Mouse (Mus musculus) stomach, postnatal 0 days (tissue): ENCODE measurements around the gene Plod2. TPM values are rescaled to one million over a fixed set of nuclear protein-coding genes. Genes with fewer than 3 reads are reported as not detected.
A peak's percentile ranks its signal among the peaks of the same experiment; 100 is the strongest.

Experiments used
- ATAC-seq: fragments of 200-750 bp; cut with Nextera tagmentation; 2 replicates; pipeline ENCODE4 v1.8.0; 2017; ENCODE audit not compliant: low FRiP score, low TSS enrichment
- DNase-seq: peaks from one replicate; pipeline ENCODE4 v3.0.0-alpha.2; 2016; ENCODE audit warnings: low spot score
- H3K27ac ChIP-seq: fragments of 300-500 bp; sonication (generic); replicated peaks from 2 replicates; pipeline ENCODE4 v1.5.1; 2014; ENCODE audit warnings: mild to moderate bottlenecking, control low read depth
- H3K27me3 ChIP-seq: fragments of 300-500 bp; sonication (generic); 2 replicates; pipeline ENCODE4 v1.6.1; 2014; ENCODE audit warnings: low read length; ENCODE audit not compliant: control insufficient read depth, insufficient read depth
- H3K36me3 ChIP-seq: fragments of 300-500 bp; sonication (generic); 2 replicates; pipeline ENCODE4 v1.6.1; 2014; ENCODE audit warnings: low read length, mixed read lengths; ENCODE audit not compliant: control insufficient read depth, insufficient read depth
- H3K4me1 ChIP-seq: fragments of 300-500 bp; sonication (generic); replicated peaks from 2 replicates; pipeline ENCODE4 v1.6.1; 2014; ENCODE audit warnings: antibody characterized with exemption; ENCODE audit not compliant: control insufficient read depth, insufficient read depth
- H3K4me2 ChIP-seq: fragments of 300-500 bp; sonication (generic); replicated peaks from 2 replicates; pipeline ENCODE4 v1.6.1; 2014; ENCODE audit warnings: low read depth, mild to moderate bottlenecking, control low read depth, moderate library complexity
- H3K4me3 ChIP-seq: fragments of 300-500 bp; sonication (generic); 2 replicates; pipeline ENCODE4 v1.5.1; 2014; ENCODE audit warnings: low read depth, low read length, control low read depth
- H3K9ac ChIP-seq: fragments of 300-500 bp; sonication (generic); 2 replicates; pipeline ENCODE4 v1.6.1; 2014; ENCODE audit warnings: mild to moderate bottlenecking, low read length, control low read depth, mixed read lengths
- H3K9me3 ChIP-seq: fragments of 300-500 bp; sonication (generic); 2 replicates; pipeline ENCODE4 v1.6.1; 2016; ENCODE audit warnings: low read length; ENCODE audit not compliant: control insufficient read depth
- CTCF ChIP-seq: IDR thresholded peaks from 2 replicates; pipeline ENCODE4 v1.5.1; 2016; ENCODE audit warnings: antibody characterized with exemption, low read depth, mild to moderate bottlenecking, moderate library complexity
- EP300 ChIP-seq: optimal IDR thresholded peaks from 2 replicates; pipeline ENCODE3; 2016; ENCODE audit warnings: antibody characterized with exemption
- WGBS: fragments of 180-500 bp; shearing (Covaris S2); extraction: QIAGEN DNeasy Blood & Tissue Kit; methylation state at CpG from one replicate; pipeline ENCODE4 v1.1.7; 2014; 5-methylcytosine and 5-hydroxymethylcytosine counted together
- polyA plus RNA-seq: library from polyadenylated mRNA; unstranded; fragments of >200 nt; fragmentation: Nextera tagmentation; extraction: Ambion mirVana; gene quantifications from 2 replicates; pipeline ENCODE4 v1.2.1, GENCODE M21; 2015

Gene Plod2
- 13.6 and 17.5 TPM in 2 replicates for polyA plus RNA-seq

- peak within 1 kb of the TSS; percentile 87 for H3K4me2 ChIP-seq
- H3K9ac ChIP-seq: peak within 1 kb of the TSS; percentile 86
- no peaks in the 10 kb centered on the region for H3K36me3 ChIP-seq
- no peaks in the 10 kb centered on the region for H3K27me3 ChIP-seq
- H3K27ac ChIP-seq: peak within 1 kb of the TSS; percentile 88
- peak within 1 kb of the TSS; percentile 79 for H3K4me3 ChIP-seq
- under 1% methylated on average over 46 of the region's 67 CpGs for WGBS
- ATAC-seq: peak; percentile 92
- 0 out of 2 replicates have a peak, but pooled peaks cover 6% of the 10 kb centered on the region for H3K4me1 ChIP-seq
- TF ChIP-seq CTCF: no peak
- peak; percentile 67 for TF ChIP-seq EP300
- DNase-seq: peak; percentile 78
- H3K9me3 ChIP-seq: no peaks in the 10 kb centered on the region
These were observed at the start of gene Plod2 for GRCm38 (mm10) chr9:92541977-92542561. Plod2 (plus strand) TSS chr9:92542223.

GRCm38 (mm10) chr9:92499710-92500410 is 42.2 kb upstream of the Plod2 start:
- WGBS: 37% methylated on average over 12 of the region's 12 CpGs
- ATAC-seq: no peak
- Histone ChIP-seq H3K4me3 (no peak overlapping the region), H3K27ac (no peak overlapping the region), H3K9me3 (no peaks in the 10 kb centered on the region), H3K36me3 (no peaks in the 10 kb centered on the region), H3K4me1 (no peaks in the 10 kb centered on the region), H3K4me2 (no peak overlapping the region), H3K27me3 (no peaks in the 10 kb centered on the region), H3K9ac (no peak overlapping the region)
- peak; percentile 83 for DNase-seq
- no peak for TF ChIP-seq EP300
- peak; percentile 89 for TF ChIP-seq CTCF

GRCm38 (mm10) chr9:92504256-92504655 is 37.8 kb upstream of the Plod2 start:
- Histone ChIP-seq H3K36me3 (no peaks in the 10 kb centered on the region), H3K9ac (no peak overlapping the region), H3K4me1 (no peaks in the 10 kb centered on the region), H3K4me2 (no peak overlapping the region), H3K9me3 (no peaks in the 10 kb centered on the region), H3K27ac (no peak overlapping the region), H3K4me3 (no peak overlapping the region), H3K27me3 (no peaks in the 10 kb centered on the region)
- DNase-seq (no peak), ATAC-seq (no peak; the same call in 1 of the 2 replicates)
- TF ChIP-seq CTCF: no peak
- TF ChIP-seq EP300: no peak
- WGBS: 31% methylated on average over 3 of the region's 3 CpGs

GRCm38 (mm10) chr9:92504889-92505288 is 37.1 kb upstream of the Plod2 start:
- Histone ChIP-seq H3K4me2 (no peak overlapping the region), H3K36me3 (no peaks in the 10 kb centered on the region), H3K4me3 (no peak overlapping the region), H3K9ac (no peak overlapping the region), H3K27me3 (no peaks in the 10 kb centered on the region), H3K9me3 (no peaks in the 10 kb centered on the region), H3K27ac (no peak overlapping the region), H3K4me1 (no peaks in the 10 kb centered on the region)
- TF ChIP-seq CTCF (no peak), EP300 (no peak)
- DNase-seq (no peak), ATAC-seq (no peak)
- 54% methylated on average over 1 of the region's 1 CpGs for WGBS

- Histone ChIP-seq H3K4me3 (no peak overlapping the region), H3K27ac (no peak overlapping the region), H3K9me3 (no peaks in the 10 kb centered on the region), H3K36me3 (no peaks in the 10 kb centered on the region), H3K9ac (no peak overlapping the region), H3K4me2 (no peak overlapping the region), H3K4me1 (no peaks in the 10 kb centered on the region), H3K27me3 (no peaks in the 10 kb centered on the region)
- no peak for ATAC-seq
- no peak for DNase-seq
- TF ChIP-seq CTCF (no peak), EP300 (no peak)
These were observed 30.3 kb upstream of the Plod2 start for GRCm38 (mm10) chr9:92511696-92512095.

- TF ChIP-seq EP300: no peak
- TF ChIP-seq CTCF: no peak
- no peak overlapping the region for H3K4me3 ChIP-seq
- no peak for DNase-seq
- 0 out of 2 replicates have a peak, but pooled peaks cover 4% of the 10 kb centered on the region for H3K9me3 ChIP-seq
- no peak for ATAC-seq
- H3K9ac ChIP-seq: no peak overlapping the region
- no peaks in the 10 kb centered on the region for H3K27me3 ChIP-seq
- H3K4me2 ChIP-seq: no peak overlapping the region
- H3K27ac ChIP-seq: no peak overlapping the region
- no peaks in the 10 kb centered on the region for H3K4me1 ChIP-seq
- no peaks in the 10 kb centered on the region for H3K36me3 ChIP-seq
- WGBS: 98% methylated on average over 12 of the region's 12 CpGs
These were observed 25.0 kb upstream of the Plod2 start for GRCm38 (mm10) chr9:92517036-92517435.
